Mouse (Mus musculus) cerebellum, adult 2 months (tissue): ENCODE measurements around the gene Fen1. TPM values are rescaled to one million over a fixed set of nuclear protein-coding genes. Genes with fewer than 3 reads are reported as not detected.

ENCODE experiments used
- DNase-seq, 2 experiments: peaks; one replicate each; pipeline ENCODE4 v3.0.0; 2021
- H3K27ac ChIP-seq: fragments of 200-500 bp; 2 replicates; pipeline ENCODE4 v1.5.1; 2012; ENCODE audit warnings: low read length, control low read depth, inconsistent platforms; ENCODE audit not compliant: insufficient read depth
- H3K27me3 ChIP-seq: fragments of 200-500 bp; 2 replicates; pipeline ENCODE4 v1.6.1; 2012; ENCODE audit warnings: inconsistent platforms, mild to moderate bottlenecking, low read length, moderate library complexity; ENCODE audit not compliant: control insufficient read depth, insufficient read depth
- H3K4me1 ChIP-seq: fragments of 200-500 bp; 2 replicates; pipeline ENCODE4 v1.6.1; 2011; ENCODE audit warnings: low read length; ENCODE audit not compliant: control insufficient read depth, insufficient read depth
- H3K4me3 ChIP-seq: fragments of 200-500 bp; replicated peaks from 2 replicates; pipeline ENCODE3; 2011; ENCODE audit warnings: mild to moderate bottlenecking, low read depth, low read length, control low read depth; ENCODE audit not compliant: insufficient read depth
- CTCF ChIP-seq: fragments of 200-500 bp; IDR thresholded peaks from 2 replicates; pipeline ENCODE4 v1.5.1; 2011; ENCODE audit warnings: low read depth, mild to moderate bottlenecking, control low read depth, low read length, moderate library complexity, borderline replicate concordance; ENCODE audit not compliant: insufficient read depth
- POLR2A ChIP-seq: fragments of 200-500 bp; IDR thresholded peaks from 2 replicates; pipeline ENCODE4 v1.6.1; 2011; ENCODE audit warnings: low read length, control low read depth, borderline replicate concordance; ENCODE audit not compliant: insufficient read depth
- WGBS: fragments of 180-500 bp; shearing (Covaris S2); methylation state at CpG from one replicate; pipeline ENCODE4 v1.1.7; 2018; 5-methylcytosine and 5-hydroxymethylcytosine counted together
- polyA plus RNA-seq: library from polyadenylated mRNA; depleted of rRNA; stranded (reverse); fragments of >200 nt; gene quantifications from 2 replicates; pipeline ENCODE4 v1.2.3, GENCODE M21; 2012

Gene Fen1
- polyA plus RNA-seq, 1 experiment, result 19.9 TPM

DNA sequence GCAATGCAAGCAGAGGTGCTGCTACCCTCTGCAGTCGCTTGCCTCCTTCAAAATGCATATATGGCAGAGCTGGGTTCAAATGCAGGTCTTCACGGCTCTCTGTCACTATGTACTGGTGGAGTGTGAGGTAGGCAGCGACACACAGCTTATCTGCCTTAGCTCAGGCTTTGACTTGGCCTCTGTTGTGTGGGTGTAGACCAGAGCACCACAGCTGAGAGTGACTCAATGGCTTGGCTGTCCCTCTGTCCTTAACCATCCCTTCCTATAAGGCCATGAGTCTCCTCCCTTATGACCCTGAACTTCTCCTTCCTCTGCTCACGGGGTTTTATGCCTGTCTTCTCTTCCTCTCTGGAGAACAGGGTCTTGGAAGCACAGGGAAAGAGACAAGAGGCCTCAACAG lies 6.9 kb upstream of the Fen1 start:
- Histone ChIP-seq H3K27me3 (no peaks in the 10 kb centered on the region), H3K27ac (no peak overlapping the region), H3K4me3 (no peak overlapping the region), H3K4me1 (no peaks in the 10 kb centered on the region)
- no peak for DNase-seq
- TF ChIP-seq CTCF (no peak), POLR2A (no peak)
- 87% methylated on average over 4 of the region's 4 CpGs for WGBS

DNA sequence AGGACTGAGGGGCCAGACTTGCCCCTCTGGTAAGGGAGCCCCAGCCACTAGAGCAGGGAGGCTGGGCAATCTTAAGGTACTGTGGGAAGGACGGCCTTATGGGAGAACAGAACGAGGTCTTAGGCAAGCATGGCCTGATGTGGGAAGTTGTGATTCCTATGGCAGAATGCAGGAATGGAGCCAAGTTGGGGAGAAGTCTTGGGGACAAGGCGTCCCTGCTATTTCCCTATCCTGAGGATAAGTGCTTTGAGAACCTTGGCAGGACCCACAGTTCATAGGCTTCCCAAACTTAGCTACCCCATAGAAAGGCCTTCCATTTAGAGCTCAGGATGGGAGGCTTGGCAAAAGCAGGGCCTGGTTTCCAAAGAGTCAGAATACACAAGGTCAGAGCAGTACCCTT lies 4.9 kb upstream of the Fen1 start:
- H3K27me3 ChIP-seq, result no peaks in the 10 kb centered on the region
- WGBS, result 67% methylated on average over 3 of the region's 3 CpGs
- no peak for DNase-seq
- no peaks in the 10 kb centered on the region for H3K4me1 ChIP-seq
- no peak overlapping the region for H3K27ac ChIP-seq
- no peak overlapping the region for H3K4me3 ChIP-seq
- TF ChIP-seq POLR2A, result no peak
- no peak for TF ChIP-seq CTCF

DNA sequence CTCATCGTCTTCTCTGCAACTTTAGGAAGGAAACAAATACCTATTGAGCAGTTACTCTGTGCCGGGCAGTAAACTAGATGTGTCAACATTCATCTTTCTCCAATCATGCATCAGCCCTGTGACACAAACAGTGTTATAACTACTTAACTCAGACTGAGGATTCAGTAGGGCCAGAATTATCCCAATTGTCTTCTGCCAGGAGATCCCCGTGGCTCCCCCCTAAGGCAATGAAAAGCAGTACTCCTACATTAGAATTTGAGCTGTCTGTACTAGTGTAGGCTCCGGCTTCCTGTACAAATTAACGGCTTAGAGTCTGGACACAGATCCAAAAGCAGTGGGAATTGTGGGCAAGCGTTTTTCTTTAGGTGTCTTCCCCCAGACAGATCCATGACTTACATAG lies 1.1 kb upstream of the Fen1 start:
- H3K4me3 ChIP-seq, result no peak overlapping the region
- no peak overlapping the region; the same call in 1 of the 2 replicates for H3K27ac ChIP-seq
- no peak for DNase-seq
- TF ChIP-seq CTCF (no peak), POLR2A (no peak)
- no peaks in the 10 kb centered on the region for H3K27me3 ChIP-seq
- WGBS, result 62% methylated on average over 6 of the region's 6 CpGs
- H3K4me1 ChIP-seq, result no peaks in the 10 kb centered on the region

DNA sequence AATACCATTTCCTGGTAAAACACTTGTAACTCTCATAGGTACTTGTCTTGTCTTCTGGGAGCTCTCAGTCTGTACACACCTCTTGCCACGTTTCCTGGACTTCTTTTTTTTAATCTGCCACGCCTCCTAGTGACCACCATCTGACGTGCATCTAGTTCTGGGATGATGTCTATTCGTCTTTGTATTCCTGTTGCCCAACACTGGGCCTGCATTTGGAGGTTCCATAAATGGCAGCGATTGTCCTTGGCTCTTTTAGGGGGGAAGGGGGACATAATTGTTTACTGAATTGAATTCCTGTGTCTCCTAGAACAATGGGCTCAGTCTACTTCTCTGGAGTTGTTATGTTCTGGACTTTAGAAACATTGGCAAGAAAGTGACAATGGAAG lies 640 bp upstream of the Fen1 start:
- whole genome bisulfite sequencing, result 0% methylated on average over 5 of the region's 5 CpGs
- no peak overlapping the region for H3K27ac ChIP-seq
- peak in 1 of 2 experiments; percentile 58 for DNase-seq
- no peak; the same call in 1 of the 2 replicates for TF ChIP-seq CTCF
- no peak for TF ChIP-seq POLR2A
- no peaks in the 10 kb centered on the region for H3K4me1 ChIP-seq
- H3K4me3 ChIP-seq, result peak overlapping the region; percentile 27
- H3K27me3 ChIP-seq, result no peaks in the 10 kb centered on the region

DNA sequence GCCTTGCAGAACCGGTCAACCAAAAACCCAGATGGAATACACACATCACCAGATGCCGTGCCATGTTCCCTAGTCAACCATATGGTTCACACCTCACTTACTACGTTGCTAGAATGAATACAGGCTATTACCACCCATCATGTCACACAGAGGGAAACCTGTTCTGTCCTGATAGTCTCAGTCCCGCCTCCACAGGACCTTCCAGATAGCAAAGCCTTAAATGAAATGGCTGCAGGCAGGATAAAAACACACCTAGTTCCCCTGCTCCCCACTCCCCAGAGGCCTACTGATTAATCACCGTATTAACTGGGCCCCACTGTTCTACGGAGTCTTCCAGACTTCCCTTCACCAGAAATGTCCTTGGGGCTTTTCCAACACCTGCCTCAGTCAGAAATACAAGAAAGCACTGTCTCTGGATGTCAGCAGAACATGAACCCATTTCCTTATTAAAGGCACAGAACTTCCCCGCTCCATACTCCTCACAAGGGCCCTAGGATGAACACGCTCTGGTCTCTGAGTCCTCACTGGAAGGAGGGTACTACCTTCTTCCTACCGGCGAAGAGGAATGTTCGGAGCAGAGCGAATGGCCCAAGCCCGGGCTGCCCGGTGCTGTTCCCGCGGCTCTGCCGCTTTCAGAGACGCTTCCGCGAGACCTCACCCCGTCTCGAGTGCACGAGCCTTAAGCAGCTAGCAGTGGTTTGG lies 672 bp downstream of the Fen1 start:
- Histone ChIP-seq H3K27me3 (no peaks in the 10 kb centered on the region), H3K4me3 (peak overlapping the region; percentile 83), H3K4me1 (no peaks in the 10 kb centered on the region), H3K27ac (no peak overlapping the region)
- TF ChIP-seq CTCF (no peak), POLR2A (no peak)
- DNase-seq, result no peak
- WGBS, result under 1% methylated on average over 23 of the region's 23 CpGs

DNA sequence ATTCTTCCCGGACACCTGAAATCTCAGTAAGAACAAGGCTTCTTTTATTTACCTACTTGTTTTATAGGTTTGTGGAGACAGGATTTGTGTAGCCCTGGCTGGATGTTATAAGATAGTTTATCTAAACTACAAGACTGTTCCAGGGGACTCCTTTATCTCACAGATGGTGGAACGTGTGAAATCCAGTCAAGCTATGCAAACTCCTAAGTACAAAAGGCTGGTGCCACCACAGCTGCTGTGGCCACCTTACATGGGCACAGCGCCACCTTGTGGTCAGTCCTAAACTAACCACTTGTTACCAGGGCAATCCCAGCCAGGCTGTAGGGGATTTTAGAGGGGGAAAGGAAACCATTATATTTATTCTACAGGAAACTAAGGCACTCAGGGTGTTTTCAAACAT lies 5.2 kb downstream of the Fen1 start:
- peak; percentile 64 to 77 for DNase-seq
- Histone ChIP-seq H3K27ac (no peak overlapping the region), H3K27me3 (no peaks in the 10 kb centered on the region), H3K4me1 (no peaks in the 10 kb centered on the region), H3K4me3 (no peak overlapping the region)
- TF ChIP-seq POLR2A (no peak), CTCF (peak; percentile 91)
- 28% methylated on average over 3 of the region's 3 CpGs for WGBS

DNA sequence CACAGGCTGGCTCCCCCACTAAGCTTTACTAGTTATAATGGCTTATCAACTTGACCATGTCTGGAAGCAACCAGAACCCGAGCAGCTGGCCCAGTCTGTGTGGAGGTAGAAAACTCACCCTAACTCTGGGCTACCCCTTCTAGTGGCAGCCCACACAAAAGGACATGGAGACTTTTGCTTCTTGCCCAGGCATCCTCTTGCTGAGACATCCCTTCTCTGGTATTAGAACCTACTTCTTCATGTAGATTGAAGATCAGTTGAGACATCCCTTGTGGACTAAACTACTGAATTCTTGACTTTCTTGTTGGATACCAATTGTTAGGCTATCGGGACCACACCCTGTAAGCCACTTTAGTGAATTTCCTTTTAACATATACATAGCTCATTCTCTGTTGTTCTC lies 5.7 kb downstream of the Fen1 start:
- WGBS, result 78% methylated on average over 2 of the region's 2 CpGs
- Histone ChIP-seq H3K4me1 (no peaks in the 10 kb centered on the region), H3K27ac (no peak overlapping the region), H3K4me3 (no peak overlapping the region), H3K27me3 (no peaks in the 10 kb centered on the region)
- DNase-seq, result no peak
- TF ChIP-seq POLR2A, result no peak
- no peak for TF ChIP-seq CTCF

DNA sequence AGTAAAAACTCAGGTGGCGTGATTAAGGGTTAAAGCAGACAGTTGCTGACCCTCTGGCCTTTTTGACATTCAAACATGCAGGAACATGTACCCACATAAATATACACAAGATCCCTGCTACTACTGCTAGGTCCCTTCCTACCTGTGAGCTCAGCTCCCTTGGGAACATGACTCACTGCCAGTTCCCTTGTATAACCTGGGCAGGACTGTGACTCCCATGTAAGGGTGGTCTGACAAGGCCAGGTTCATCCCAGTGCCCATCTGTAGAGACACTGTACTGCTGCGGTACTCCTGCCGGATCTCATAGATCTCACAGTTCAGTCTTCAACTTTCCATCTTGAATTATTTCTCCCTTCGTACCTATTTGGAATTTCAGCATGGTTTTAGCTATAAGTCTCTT lies 6.8 kb downstream of the Fen1 start:
- WGBS, result 90% methylated on average over 4 of the region's 4 CpGs
- no peak for DNase-seq
- TF ChIP-seq POLR2A, result no peak
- TF ChIP-seq CTCF, result no peak

More for the DNA sequence above, 6.8 kb downstream of the Fen1 start:
- Histone ChIP-seq H3K27me3 (no peaks in the 10 kb centered on the region), H3K27ac (no peak overlapping the region), H3K4me1 (no peaks in the 10 kb centered on the region), H3K4me3 (no peak overlapping the region)
